Mouse (Mus musculus): Measurements from ENCODE around the gene Prox1. TPM values are rescaled to one million over a fixed set of nuclear protein-coding genes. Genes with fewer than 3 reads are reported as not detected.

The Prox1 gene
- polyA plus RNA-seq, 1 experiment = 1.7 TPM

GRCm38 (mm10) chr1:190159457-190159856 lies 11.1 kb downstream of the Prox1 start:
- TF ChIP-seq POLR2A (IDR thresholded peaks at IDR 0.05; ENCODE audit: low read depth, low read length) (no peak), CTCF (IDR thresholded peaks at IDR 0.05; ENCODE audit: extremely low read depth, insufficient read length, insufficient replicate concordance, low read depth, low read length) (no peak)
- no peaks in the 10 kb centered on the region for H3K4me1 ChIP-seq (ENCODE audit: control insufficient read depth, insufficient read depth, insufficient read length, low read length)
- H3K27me3 ChIP-seq (ENCODE audit: control insufficient read depth, insufficient read depth, low read length) = no peaks in the 10 kb centered on the region
- H3K27ac ChIP-seq (ENCODE audit: insufficient read depth, low read depth, low read length) = no peak overlapping the region
- no peaks in the 10 kb centered on the region for H3K36me3 ChIP-seq (ENCODE audit: control insufficient read depth, insufficient read depth, low read length)
- H3K4me3 ChIP-seq (ENCODE audit: low read depth, low read length) = no peak overlapping the region
- 77% methylated on average over 11 of the region's 11 CpGs for WGBS

DNA sequence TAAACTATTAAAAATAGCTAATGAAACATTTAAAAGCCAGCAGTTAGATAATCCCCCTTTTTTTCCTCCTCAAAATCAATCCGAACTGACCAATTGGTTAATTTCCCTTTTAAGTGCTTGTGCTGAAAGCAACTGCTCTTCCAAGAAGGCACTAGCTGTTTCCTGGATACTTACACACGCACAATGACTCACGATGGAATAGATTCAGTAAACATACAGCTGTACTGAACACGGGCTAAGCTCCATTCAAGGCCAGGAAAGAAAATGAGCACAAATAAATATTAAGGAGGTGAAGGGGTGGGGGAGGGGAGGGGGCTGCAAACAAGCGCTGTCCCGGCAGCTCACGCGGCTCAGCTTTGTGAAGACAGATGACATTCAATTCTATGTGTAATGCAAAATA lies 14.8 kb downstream of the Prox1 start:
- Histone ChIP-seq H3K27ac (ENCODE audit: insufficient read depth, low read depth, low read length) (no peak overlapping the region), H3K27me3 (ENCODE audit: control insufficient read depth, insufficient read depth, low read length) (no peaks in the 10 kb centered on the region), H3K36me3 (ENCODE audit: control insufficient read depth, insufficient read depth, low read length) (no peaks in the 10 kb centered on the region), H3K4me1 (ENCODE audit: control insufficient read depth, insufficient read depth, insufficient read length, low read length) (no peaks in the 10 kb centered on the region), H3K4me3 (ENCODE audit: low read depth, low read length) (no peak overlapping the region)
- TF ChIP-seq CTCF (IDR thresholded peaks at IDR 0.05; ENCODE audit: extremely low read depth, insufficient read length, insufficient replicate concordance, low read depth, low read length) (no peak), POLR2A (IDR thresholded peaks at IDR 0.05; ENCODE audit: low read depth, low read length) (no peak)
- 28% methylated on average over 8 of the region's 8 CpGs for WGBS

GRCm38 (mm10) chr1:190155021-190155420 lies 15.5 kb downstream of the Prox1 start:
- Histone ChIP-seq H3K4me3 (ENCODE audit: low read depth, low read length) (no peak overlapping the region), H3K36me3 (ENCODE audit: control insufficient read depth, insufficient read depth, low read length) (no peaks in the 10 kb centered on the region), H3K27me3 (ENCODE audit: control insufficient read depth, insufficient read depth, low read length) (no peaks in the 10 kb centered on the region), H3K27ac (ENCODE audit: insufficient read depth, low read depth, low read length) (no peak overlapping the region), H3K4me1 (ENCODE audit: control insufficient read depth, insufficient read depth, insufficient read length, low read length) (no peaks in the 10 kb centered on the region)
- WGBS = 57% methylated on average over 2 of the region's 2 CpGs
- TF ChIP-seq POLR2A (IDR thresholded peaks at IDR 0.05; ENCODE audit: low read depth, low read length) = no peak
- TF ChIP-seq CTCF (IDR thresholded peaks at IDR 0.05; ENCODE audit: extremely low read depth, insufficient read length, insufficient replicate concordance, low read depth, low read length) = no peak

DNA sequence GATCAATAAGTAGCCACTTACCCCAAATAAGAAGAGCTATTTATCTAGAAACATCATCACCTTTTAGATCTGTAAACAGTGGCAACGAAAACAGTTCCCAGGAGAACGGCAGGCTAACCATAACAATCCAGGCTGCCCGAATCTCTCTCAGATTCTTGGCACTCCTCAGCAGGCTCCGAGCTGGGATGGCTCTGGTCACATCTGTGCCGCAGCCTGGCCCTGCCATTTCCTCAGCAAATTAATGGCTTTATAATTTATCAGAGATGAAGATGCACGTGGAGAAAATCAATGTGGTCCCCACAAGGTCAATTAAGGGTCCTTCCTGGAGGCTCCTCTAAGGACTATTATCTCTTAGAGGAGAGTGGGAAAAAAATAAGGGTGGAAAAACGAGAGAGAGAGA lies 16.2 kb downstream of the Prox1 start:
- H3K27ac ChIP-seq (ENCODE audit: insufficient read depth, low read depth, low read length) = no peak overlapping the region
- no peaks in the 10 kb centered on the region for H3K4me1 ChIP-seq (ENCODE audit: control insufficient read depth, insufficient read depth, insufficient read length, low read length)
- no peak for TF ChIP-seq CTCF (IDR thresholded peaks at IDR 0.05; ENCODE audit: extremely low read depth, insufficient read length, insufficient replicate concordance, low read depth, low read length)
- 36% methylated on average over 7 of the region's 7 CpGs for WGBS
- no peaks in the 10 kb centered on the region for H3K27me3 ChIP-seq (ENCODE audit: control insufficient read depth, insufficient read depth, low read length)
- H3K4me3 ChIP-seq (ENCODE audit: low read depth, low read length) = no peak overlapping the region
- no peaks in the 10 kb centered on the region for H3K36me3 ChIP-seq (ENCODE audit: control insufficient read depth, insufficient read depth, low read length)

- no peaks in the 10 kb centered on the region for H3K36me3 ChIP-seq (ENCODE audit: control insufficient read depth, insufficient read depth, low read length)
- no peaks in the 10 kb centered on the region for H3K27me3 ChIP-seq (ENCODE audit: control insufficient read depth, insufficient read depth, low read length)
- 94% methylated on average over 6 of the region's 6 CpGs for WGBS
- H3K4me3 ChIP-seq (ENCODE audit: low read depth, low read length) = no peak overlapping the region
- H3K27ac ChIP-seq (ENCODE audit: insufficient read depth, low read depth, low read length) = no peak overlapping the region
- TF ChIP-seq CTCF (IDR thresholded peaks at IDR 0.05; ENCODE audit: extremely low read depth, insufficient read length, insufficient replicate concordance, low read depth, low read length) (no peak), POLR2A (IDR thresholded peaks at IDR 0.05; ENCODE audit: low read depth, low read length) (no peak)
- H3K4me1 ChIP-seq (ENCODE audit: control insufficient read depth, insufficient read depth, insufficient read length, low read length) = no peaks in the 10 kb centered on the region
Observed at GRCm38 (mm10) chr1:190152603-190153002, 17.9 kb downstream of the Prox1 start.

GRCm38 (mm10) chr1:190149233-190149741 lies 21.2 kb downstream of the Prox1 start:
- H3K36me3 ChIP-seq (ENCODE audit: control insufficient read depth, insufficient read depth, low read length) = no peaks in the 10 kb centered on the region
- TF ChIP-seq POLR2A (IDR thresholded peaks at IDR 0.05; ENCODE audit: low read depth, low read length) (no peak), CTCF (IDR thresholded peaks at IDR 0.05; ENCODE audit: extremely low read depth, insufficient read length, insufficient replicate concordance, low read depth, low read length) (no peak)
- no peak overlapping the region for H3K4me3 ChIP-seq (ENCODE audit: low read depth, low read length)
- H3K27me3 ChIP-seq (ENCODE audit: control insufficient read depth, insufficient read depth, low read length) = no peaks in the 10 kb centered on the region
- no peaks in the 10 kb centered on the region for H3K4me1 ChIP-seq (ENCODE audit: control insufficient read depth, insufficient read depth, insufficient read length, low read length)
- WGBS = 74% methylated on average over 17 of the region's 17 CpGs
- no peak overlapping the region for H3K27ac ChIP-seq (ENCODE audit: insufficient read depth, low read depth, low read length)

DNA sequence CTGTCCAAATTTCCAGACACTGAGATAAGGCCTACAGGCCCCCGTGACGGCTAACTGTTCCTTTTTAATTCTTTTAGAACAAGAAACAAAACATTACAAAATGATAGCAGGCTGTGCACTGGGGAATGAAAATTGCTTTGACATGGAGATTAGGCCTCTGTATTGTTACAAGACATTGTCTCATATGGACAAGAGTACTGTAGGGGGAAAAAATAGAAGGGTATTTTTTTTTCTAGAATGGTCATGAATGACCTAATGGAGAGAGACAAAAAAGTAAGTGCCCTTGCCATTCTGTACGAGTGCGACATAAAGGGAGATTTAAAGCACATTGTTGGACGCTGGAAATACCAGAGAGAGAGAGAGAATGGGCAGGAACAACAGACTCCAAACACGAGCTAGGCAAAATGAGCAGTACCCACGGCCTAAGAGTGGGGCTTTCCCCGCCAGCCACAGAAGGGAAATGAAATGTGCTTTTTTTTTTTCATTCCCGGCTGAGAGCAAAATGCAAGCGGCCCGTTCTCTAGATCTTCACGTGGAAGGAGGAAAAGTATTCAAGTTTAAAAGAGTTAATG lies 21.8 kb downstream of the Prox1 start:
- Histone ChIP-seq H3K4me1 (ENCODE audit: control insufficient read depth, insufficient read depth, insufficient read length, low read length) (no peaks in the 10 kb centered on the region), H3K27me3 (ENCODE audit: control insufficient read depth, insufficient read depth, low read length) (no peaks in the 10 kb centered on the region), H3K27ac (ENCODE audit: insufficient read depth, low read depth, low read length) (no peak overlapping the region), H3K36me3 (ENCODE audit: control insufficient read depth, insufficient read depth, low read length) (no peaks in the 10 kb centered on the region), H3K4me3 (ENCODE audit: low read depth, low read length) (no peak overlapping the region)
- TF ChIP-seq POLR2A (IDR thresholded peaks at IDR 0.05; ENCODE audit: low read depth, low read length) = no peak
- no peak for TF ChIP-seq CTCF (IDR thresholded peaks at IDR 0.05; ENCODE audit: extremely low read depth, insufficient read length, insufficient replicate concordance, low read depth, low read length)
- WGBS = 68% methylated on average over 12 of the region's 12 CpGs
